Mouse (Mus musculus): Measurements from ENCODE around the gene AC129217.1.

The AC129217.1 gene

GRCm38 (mm10) chr19:8871267-8872186 lies 42.0 kb downstream of the AC129217.1 start, which contains the start of gene Ubxn1:
Ubxn1 (plus strand) TSS chr19:8871496.
- peak; percentile 95 for DNase-seq

DNA sequence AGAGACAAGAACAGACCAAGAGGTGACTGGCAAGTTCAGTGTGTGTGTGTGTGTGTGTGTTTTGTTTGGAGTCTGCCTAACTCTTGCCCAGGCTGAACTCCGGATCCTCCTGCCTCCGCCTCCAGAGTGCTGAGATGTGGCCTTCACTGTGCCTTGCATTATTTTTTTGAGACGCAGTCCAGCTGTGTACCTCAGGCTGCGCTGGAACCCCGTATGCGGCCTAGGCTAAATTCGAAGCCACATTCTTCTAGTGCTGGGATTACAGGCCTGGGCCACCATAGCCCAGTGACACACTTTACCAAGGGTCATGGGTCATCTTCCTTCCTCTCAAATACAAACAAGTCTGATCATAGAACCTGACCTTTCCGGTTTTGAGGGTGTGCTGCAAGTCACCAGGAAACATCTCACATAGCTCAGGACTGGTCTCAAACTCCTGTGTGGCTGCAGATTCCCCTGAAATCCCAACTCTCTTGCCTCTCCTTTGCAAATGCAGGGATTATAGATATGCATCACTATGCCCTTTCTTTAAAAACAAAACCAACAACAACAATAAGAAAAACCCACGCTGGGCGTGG lies 42.8 kb downstream of the AC129217.1 start:
- no peak for DNase-seq

GRCm38 (mm10) chr19:8875031-8875430 lies 45.5 kb downstream of the AC129217.1 start:
- no peak for DNase-seq

DNA sequence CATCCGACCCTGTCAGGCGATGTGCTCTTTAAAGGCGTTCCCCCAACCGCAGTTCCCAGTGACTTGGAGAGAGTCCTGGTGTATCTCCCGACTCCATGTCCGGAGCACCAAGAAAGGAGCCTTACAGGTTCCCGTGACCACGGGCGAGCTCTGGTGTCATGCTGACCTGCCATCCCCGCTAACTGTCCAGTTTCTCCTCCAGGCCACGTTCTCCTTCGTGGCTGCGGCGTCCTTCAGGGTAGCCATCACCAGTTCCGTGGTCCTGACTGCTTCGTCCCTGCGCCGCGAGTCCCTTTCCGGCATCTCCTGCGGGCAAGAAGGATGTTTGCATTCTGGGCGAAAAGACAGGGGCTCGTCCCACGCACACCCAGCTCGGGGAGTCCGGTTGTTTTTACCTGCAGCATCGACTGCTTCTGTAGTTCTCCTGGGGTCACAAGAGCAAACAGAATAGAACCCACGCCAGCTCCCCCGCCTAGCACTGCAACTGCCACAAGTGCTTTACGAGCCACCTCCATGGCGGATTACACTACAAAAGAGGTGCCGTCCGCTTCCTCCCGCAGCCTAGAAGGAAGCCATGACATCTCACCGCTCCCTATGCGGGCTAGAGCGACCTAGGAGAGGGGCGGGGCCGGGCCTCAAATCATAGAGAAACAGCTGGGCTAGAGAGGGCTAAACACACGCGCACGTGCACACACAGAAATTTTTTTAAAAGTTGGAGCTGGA lies 50.9 kb downstream of the AC129217.1 start, which contains the start of gene Uqcc3:
Gene Uqcc3, minus strand, starts transcription at position 613 of the 723 bp plus-strand sequence.
- DNase-seq = peak; percentile 86

- no peak for DNase-seq
Observed at GRCm38 (mm10) chr19:8881034-8881392, 51.4 kb downstream of the AC129217.1 start.

- DNase-seq = no peak
Observed at GRCm38 (mm10) chr19:8883616-8884015, 54.0 kb downstream of the AC129217.1 start, which contains the start of the genes Lbhd1 and Gm49403. Lbhd1 (plus strand) TSS chr19:8883732. Gm49403 (plus strand) TSS chr19:8883930.

GRCm38 (mm10) chr19:8886916-8887584 lies 57.5 kb downstream of the AC129217.1 start:
- DNase-seq = no peak

DNA sequence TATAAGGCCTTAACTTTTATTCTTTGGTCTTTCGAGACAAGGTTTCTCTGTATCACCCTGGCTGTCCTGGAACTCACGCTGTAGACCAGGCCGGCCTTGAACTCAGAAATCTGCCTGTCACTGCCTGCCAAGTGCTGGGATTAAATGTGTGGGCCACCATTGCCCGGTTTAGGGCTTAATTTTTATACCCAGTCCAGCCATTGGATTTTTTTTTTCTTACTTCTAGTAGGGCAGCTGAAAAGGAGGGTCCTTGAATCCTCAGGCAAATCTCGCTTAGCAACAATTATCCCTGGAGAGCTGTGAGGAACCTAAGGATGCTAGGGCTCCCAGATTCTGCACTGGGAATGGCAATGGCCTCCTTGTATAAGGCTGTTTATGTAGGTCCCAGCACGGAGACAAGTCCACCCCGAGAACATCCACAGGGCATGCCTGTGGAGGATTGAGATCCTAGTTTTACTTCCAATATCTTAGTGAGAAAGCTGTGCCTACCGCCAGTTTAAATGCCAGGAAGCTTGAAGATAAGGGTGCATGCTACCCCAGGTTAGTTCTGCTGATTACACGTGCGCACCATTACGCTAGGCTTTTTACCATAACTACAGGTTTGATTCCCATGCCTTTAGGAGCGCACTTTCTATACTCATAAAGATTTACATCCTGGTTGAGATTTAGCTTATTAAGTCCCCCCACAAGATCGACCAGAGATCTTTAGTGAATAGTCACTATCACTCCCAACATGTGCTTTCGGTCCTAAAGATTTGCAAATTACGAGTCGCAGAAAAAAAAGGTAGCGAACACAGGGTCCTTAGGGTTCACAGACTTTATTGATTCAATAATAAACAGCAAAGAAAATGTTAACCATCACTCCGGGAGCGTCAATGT lies 58.3 kb downstream of the AC129217.1 start:
- DNase-seq = no peak

DNA sequence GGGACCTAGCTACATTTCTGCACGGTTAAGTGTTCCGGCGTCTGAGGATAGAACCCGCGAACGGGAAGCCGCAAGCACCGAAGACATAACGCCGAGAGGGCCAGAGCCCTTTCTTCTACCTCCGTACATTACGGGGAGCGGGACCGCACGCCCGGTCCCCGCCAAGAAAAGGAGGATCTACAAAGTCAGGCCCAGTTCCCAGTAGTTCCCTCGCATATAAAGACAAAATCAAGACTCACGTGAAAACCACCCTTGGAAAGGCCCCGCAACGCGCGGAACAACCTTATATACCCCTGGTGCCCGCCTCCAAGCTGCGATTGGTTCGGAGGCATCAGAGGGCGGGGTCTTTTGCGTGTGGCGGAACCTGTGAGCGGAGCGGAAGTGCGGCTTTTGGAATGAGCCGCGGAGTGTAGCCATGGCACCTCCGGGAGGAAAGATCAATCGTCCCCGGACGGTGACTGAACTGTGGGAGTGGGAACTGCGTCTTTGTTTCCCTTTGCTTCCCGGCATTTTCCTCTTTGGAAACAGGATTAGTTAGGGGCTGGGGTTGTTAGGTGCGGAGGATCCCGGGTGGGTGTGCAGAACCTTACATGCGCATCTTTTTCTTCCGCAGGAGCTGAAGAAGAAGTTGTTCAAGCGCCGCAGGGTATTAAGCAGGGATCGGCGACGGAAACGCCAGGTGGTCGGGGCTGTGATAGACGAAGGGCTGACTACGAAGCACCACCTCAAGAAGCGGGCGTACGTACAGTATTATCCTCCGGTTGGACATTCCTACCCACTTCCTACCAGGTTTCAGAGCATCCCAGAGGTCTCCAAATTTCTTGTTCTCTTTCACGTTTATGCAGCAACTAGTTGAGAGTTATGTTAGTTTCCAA lies 59.2 kb downstream of the AC129217.1 start, which contains the start of the genes 1810009A15Rik and Gm49416:
Gene 1810009A15Rik, plus strand, starts transcription at position 343 of the 875 bp plus-strand sequence.
Gene Gm49416, plus strand, starts transcription at position 416 of the 875 bp plus-strand sequence.
- peak; percentile 92 for DNase-seq

Measured in cerebellum, adult 8-10 months (tissue).